Mouse (Mus musculus) brown adipose tissue, adult 24 weeks (tissue): ENCODE results near the gene Gm36864. TPM values are rescaled to one million over a fixed set of nuclear protein-coding genes. Genes with fewer than 3 reads are reported as not detected.
"Not testable (repeated sequence)": the region's sequence is repeated elsewhere in the genome, so short reads cannot be mapped to it uniquely, and the experiment has no call there.

Experiments used
- H3K27ac ChIP-seq: fragments of 200-500 bp; replicated peaks from 2 replicates; pipeline ENCODE4 v1.5.1; 2012; ENCODE audit warnings: low read depth, mild to moderate bottlenecking, low read length
- H3K4me1 ChIP-seq: fragments of 200-500 bp; 2 replicates; pipeline ENCODE4 v1.6.1; 2012; ENCODE audit warnings: low read length, mixed read lengths; ENCODE audit not compliant: control insufficient read depth, insufficient read depth, insufficient read length
- H3K4me3 ChIP-seq: fragments of 200-500 bp; 2 replicates; pipeline ENCODE4 v1.5.1; 2012; ENCODE audit warnings: low read depth, mild to moderate bottlenecking, low read length, moderate library complexity; ENCODE audit not compliant: insufficient read depth
- polyA plus RNA-seq: library from polyadenylated mRNA; stranded (reverse); fragments of >200 nt; gene quantifications from 2 replicates; pipeline ENCODE4 v1.2.4, GENCODE M21; 2012; ENCODE audit not compliant: missing spikeins, insufficient read depth, insufficient read length

Gene Gm36864
- not detected in 2 replicates for polyA plus RNA-seq

GRCm38 (mm10) chr7:44235909-44236308 lies at the start of gene Gm36864:
Gene Gm36864, plus strand, starts transcription at chr7:44236177.
- Histone ChIP-seq H3K4me1 (no peaks in the 10 kb centered on the region), H3K27ac (no peak within 1 kb of the TSS), H3K4me3 (no peak within 1 kb of the TSS)

- not testable (repeated sequence) for H3K4me3 ChIP-seq, H3K27ac ChIP-seq, H3K4me1 ChIP-seq
Observed at GRCm38 (mm10) chr7:44186516-44186915, 49.5 kb upstream of the Gm36864 start.

DNA sequence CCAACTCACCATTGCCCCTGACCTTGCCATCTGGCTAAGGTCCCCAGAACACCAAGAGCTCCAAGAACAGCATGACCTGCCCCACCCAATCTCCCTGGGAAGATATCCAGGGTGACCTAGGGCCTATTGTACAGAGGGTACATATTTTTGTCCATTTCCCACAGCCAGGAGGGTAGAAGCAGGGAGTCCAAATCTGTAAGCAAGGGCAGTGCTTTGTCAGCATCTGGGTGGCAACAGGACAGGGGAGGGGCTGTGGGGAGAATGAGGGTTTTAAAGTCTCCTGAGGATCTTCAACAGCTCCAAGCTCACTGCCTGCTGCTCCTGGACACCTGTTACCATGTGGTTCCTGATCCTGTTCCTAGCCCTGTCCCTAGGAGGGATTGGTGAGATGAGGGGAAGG lies 48.0 kb upstream of the Gm36864 start, which contains the start of gene Klk1b24:
Gene Klk1b24 (plus strand): TSS at position 301 of the 400 bp plus-strand sequence.
- H3K4me1 ChIP-seq, H3K4me3 ChIP-seq, H3K27ac ChIP-seq: not testable (repeated sequence)

DNA sequence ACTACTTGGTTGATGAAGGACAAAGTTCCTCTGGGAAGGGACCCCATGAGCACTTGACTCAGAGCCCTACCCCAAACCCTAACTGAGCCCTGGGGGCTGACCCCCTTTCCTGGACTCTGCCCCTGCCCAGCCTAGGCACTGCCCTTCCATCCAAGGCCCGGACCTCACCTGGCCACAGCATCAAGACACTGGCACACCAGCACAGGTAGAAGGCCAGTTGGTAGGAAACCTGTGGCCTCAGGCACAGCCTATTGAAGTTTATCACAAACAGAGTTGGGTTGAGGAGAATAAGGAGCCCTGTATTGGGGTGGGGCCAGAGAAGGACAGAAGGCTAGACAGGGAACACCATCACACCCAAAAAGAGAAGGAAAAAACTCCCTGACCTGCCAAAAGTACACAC lies 42.5 kb upstream of the Gm36864 start:
- H3K27ac ChIP-seq, H3K4me3 ChIP-seq, H3K4me1 ChIP-seq: not testable (repeated sequence)

DNA sequence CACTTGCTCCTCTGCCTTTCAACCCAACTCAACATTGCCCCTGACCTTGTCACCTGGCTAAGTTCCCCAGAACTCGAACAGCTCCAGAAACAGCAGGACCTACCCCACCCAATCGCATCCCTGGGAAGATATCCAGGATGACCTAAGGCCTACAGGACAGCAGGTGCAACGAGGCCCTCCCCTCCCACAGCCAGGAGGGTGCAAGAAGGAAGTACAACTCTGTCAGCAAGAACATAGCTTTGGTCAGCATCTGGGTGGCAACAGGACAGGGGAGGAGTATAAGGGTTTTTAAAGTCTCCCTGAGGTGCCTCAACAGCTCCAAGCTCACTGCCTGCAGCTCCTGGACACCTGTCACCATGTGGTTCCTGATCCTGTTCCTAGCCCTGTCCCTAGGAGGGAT lies 38.1 kb upstream of the Gm36864 start, which contains the start of gene Klk1b3:
Gene Klk1b3 (plus strand): TSS at position 301 of the 400 bp plus-strand sequence.
- Histone ChIP-seq H3K27ac (no peak within 1 kb of the TSS), H3K4me3 (no peak within 1 kb of the TSS), H3K4me1 (no peaks in the 10 kb centered on the region)

DNA sequence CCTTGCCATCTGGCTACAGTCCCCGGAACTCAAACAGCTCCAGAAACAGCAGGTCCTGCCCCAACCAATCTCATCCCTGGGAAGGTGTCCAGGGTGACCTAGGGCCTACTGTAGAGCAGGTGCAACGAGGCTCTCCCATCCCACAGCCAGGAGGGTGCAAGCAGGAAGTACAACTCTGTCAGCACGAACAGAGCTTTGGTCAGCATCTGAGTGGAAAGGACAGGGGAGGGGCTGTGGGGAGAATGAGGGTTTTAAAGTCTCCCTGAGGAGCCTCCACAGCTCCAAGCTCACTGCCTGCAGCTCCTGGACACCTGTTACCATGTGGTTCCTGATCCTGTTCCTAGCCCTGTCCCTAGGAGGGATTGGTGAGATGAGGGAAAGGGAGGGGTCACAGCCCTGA lies 28.8 kb upstream of the Gm36864 start, which contains the start of gene Klk1b4:
Gene Klk1b4 (plus strand): TSS at position 301 of the 400 bp plus-strand sequence.
- not testable (repeated sequence) for H3K4me1 ChIP-seq, H3K27ac ChIP-seq, H3K4me3 ChIP-seq

- Histone ChIP-seq H3K4me1 (no peaks in the 10 kb centered on the region), H3K27ac (no peak overlapping the region), H3K4me3 (no peak overlapping the region)
Observed at GRCm38 (mm10) chr7:44208307-44208706, 27.7 kb upstream of the Gm36864 start.

- no peak within 1 kb of the TSS for H3K4me3 ChIP-seq
- no peak within 1 kb of the TSS for H3K27ac ChIP-seq
Observed at GRCm38 (mm10) chr7:44215645-44216044, 20.3 kb upstream of the Gm36864 start, which contains the start of gene Klk1b5. Gene Klk1b5, plus strand, starts transcription at chr7:44215945.

GRCm38 (mm10) chr7:44221601-44222000 lies 14.4 kb upstream of the Gm36864 start:
- H3K4me1 ChIP-seq, H3K4me3 ChIP-seq: not testable (repeated sequence)

More at GRCm38 (mm10) chr7:44215645-44216044, 20.3 kb upstream of the Gm36864 start, which contains the start of gene Klk1b5:
- H3K4me1 ChIP-seq, result no peaks in the 10 kb centered on the region

DNA sequence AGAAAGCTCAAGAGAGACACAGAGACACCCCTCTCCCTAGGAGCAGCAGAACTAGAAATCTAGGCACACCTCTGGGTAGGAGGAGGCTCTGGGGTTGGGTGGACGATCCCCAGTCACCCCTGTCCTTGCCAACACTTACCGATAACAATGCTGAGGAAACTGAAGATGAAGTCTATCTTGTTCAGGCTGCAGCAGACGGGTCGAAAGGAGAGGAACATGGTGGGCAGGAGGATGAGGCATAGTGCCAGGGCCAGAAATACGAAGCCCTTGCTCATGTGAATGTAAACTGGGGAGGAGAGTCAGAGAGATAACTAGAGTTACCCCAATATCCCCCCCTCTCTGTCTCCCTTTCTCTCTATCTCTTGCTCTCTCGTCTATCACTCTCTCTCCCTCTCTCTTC lies 13.6 kb upstream of the Gm36864 start:
- H3K4me1 ChIP-seq, H3K4me3 ChIP-seq, H3K27ac ChIP-seq: not testable (repeated sequence)

More at GRCm38 (mm10) chr7:44221601-44222000, 14.4 kb upstream of the Gm36864 start:
- H3K27ac ChIP-seq, result not testable (repeated sequence)

GRCm38 (mm10) chr7:44225076-44225475 lies 10.9 kb upstream of the Gm36864 start, which contains the start of gene Klk1:
Gene Klk1, plus strand, starts transcription at chr7:44225360.
- Histone ChIP-seq H3K4me3 (no peak within 1 kb of the TSS), H3K27ac (no peak within 1 kb of the TSS), H3K4me1 (no peaks in the 10 kb centered on the region)

- no peak overlapping the region for H3K27ac ChIP-seq
Observed at GRCm38 (mm10) chr7:44239913-44240312, 3.9 kb downstream of the Gm36864 start.

GRCm38 (mm10) chr7:44240712-44241111 lies 4.7 kb downstream of the Gm36864 start:
- H3K4me3 ChIP-seq, result no peak overlapping the region
- H3K4me1 ChIP-seq, result no peaks in the 10 kb centered on the region
- no peak overlapping the region for H3K27ac ChIP-seq

More at GRCm38 (mm10) chr7:44239913-44240312, 3.9 kb downstream of the Gm36864 start:
- H3K4me3 ChIP-seq, result no peak overlapping the region
- H3K4me1 ChIP-seq, result no peaks in the 10 kb centered on the region

DNA sequence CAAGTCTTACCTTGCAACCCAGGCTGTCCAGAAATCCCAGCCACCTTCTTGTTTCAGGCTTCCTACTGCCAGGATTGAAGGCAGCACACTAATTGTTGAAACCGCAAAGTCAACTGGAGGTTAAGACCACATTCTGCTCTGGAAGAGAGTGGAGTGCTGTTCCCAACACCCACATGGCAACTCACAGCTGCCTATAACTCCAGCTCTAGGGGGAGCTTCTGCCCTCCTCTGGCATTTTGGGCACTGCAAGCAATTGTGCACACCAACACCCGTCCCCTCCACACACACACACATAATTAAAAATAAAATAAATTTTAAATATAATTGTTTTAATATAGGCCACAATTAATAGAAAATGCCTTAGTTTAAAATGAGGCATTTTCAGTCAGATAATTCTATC lies 5.2 kb downstream of the Gm36864 start:
- Histone ChIP-seq H3K4me3 (no peak overlapping the region), H3K4me1 (no peaks in the 10 kb centered on the region), H3K27ac (no peak overlapping the region)

- no peak overlapping the region for H3K4me3 ChIP-seq
- no peaks in the 10 kb centered on the region for H3K4me1 ChIP-seq
- no peak overlapping the region for H3K27ac ChIP-seq
Observed at GRCm38 (mm10) chr7:44244080-44244479, 8.1 kb downstream of the Gm36864 start.
